Mouse (Mus musculus) forebrain, embryonic 10.5 days (tissue): ENCODE data around the gene Nap1l1. TPM values are rescaled to one million over a fixed set of nuclear protein-coding genes. Genes with fewer than 3 reads are reported as not detected.

Source experiments
- DNase-seq: peaks from one replicate; pipeline ENCODE4 v3.0.0-alpha.2; 2017; ENCODE audit warnings: low spot score; ENCODE audit errors: extremely low spot score
- H3K27ac ChIP-seq: fragments of 300-500 bp; sonication (generic); 2 replicates; pipeline ENCODE4 v1.5.1; 2016; ENCODE audit warnings: mild to moderate bottlenecking
- H3K27me3 ChIP-seq: fragments of 300-500 bp; sonication (generic); 2 replicates; pipeline ENCODE4 v1.6.1; 2016; ENCODE audit warnings: mild to moderate bottlenecking; ENCODE audit not compliant: poor library complexity, severe bottlenecking
- H3K36me3 ChIP-seq: fragments of 300-500 bp; sonication (generic); replicated peaks from 2 replicates; pipeline ENCODE4 v1.6.1; 2016; ENCODE audit warnings: mild to moderate bottlenecking, moderate library complexity
- H3K4me1 ChIP-seq: fragments of 300-500 bp; sonication (generic); 2 replicates; pipeline ENCODE4 v1.6.1; 2016
- H3K4me3 ChIP-seq: fragments of 300-500 bp; sonication (generic); 2 replicates; pipeline ENCODE4 v1.5.1; 2016; ENCODE audit warnings: mild to moderate bottlenecking, moderate library complexity
- H3K9me3 ChIP-seq: fragments of 300-500 bp; sonication (generic); 2 replicates; pipeline ENCODE4 v1.6.1; 2016; ENCODE audit warnings: mild to moderate bottlenecking, moderate library complexity
- WGBS: fragments of 180-500 bp; shearing (Covaris S2); methylation state at CpG from one replicate; pipeline ENCODE4 v1.1.7; 2016; 5-methylcytosine and 5-hydroxymethylcytosine counted together
- polyA plus RNA-seq: library from polyadenylated mRNA; unstranded; fragments of >200 nt; fragmentation: Nextera tagmentation; extraction: Ambion mirVana; gene quantifications from 2 replicates; pipeline ENCODE4 v1.2.1, GENCODE M21; 2016

The Nap1l1 gene
- polyA plus RNA-seq, 1 experiment from 2014 or later: 418 TPM

DNA sequence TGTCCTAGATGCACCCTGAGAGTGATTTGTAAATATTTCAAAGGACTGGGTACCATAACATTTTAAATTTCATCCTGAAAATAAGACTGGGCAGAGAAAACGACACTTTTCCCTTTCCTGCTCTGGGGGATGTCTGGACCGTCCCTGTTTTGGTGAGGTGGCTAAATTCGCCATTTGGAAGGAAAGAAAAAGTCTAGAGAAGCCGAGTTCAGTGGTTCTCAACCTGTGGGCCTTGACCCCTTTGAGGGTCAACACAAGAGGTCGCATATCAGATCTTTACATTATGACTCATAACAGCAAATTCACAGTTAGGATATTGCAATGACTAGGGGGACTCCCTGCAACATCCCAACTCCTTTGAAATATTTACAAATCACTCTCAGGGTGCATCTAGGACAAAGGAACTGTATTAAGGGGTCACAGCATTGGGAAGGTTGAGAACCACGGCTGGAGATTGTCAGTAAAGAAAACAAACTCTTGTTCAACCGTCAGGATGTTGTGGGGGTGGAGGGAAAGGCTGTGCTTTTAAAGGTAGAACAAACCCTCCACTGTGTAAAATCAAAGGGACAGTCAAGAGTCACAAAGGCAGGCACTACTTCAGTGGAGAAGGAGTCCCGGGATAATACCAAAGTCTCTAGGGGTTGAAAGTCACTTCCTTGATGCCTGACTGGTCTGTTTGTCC is 36.2 kb downstream of the Nap1l1 start:
- Histone ChIP-seq H3K4me3 (peak overlapping the region; percentile 86), H3K27ac (peak overlapping the region; percentile 48; the same call in 1 of the 2 replicates), H3K9me3 (no peaks in the 10 kb centered on the region), H3K4me1 (peaks cover 56% of the 10 kb centered on the region), H3K36me3 (no peaks in the 10 kb centered on the region), H3K27me3 (peaks cover 21% of the 10 kb centered on the region; the same call in 1 of the 2 replicates)
- no peak for DNase-seq
- 21% methylated on average over 8 of the region's 8 CpGs for WGBS

DNA sequence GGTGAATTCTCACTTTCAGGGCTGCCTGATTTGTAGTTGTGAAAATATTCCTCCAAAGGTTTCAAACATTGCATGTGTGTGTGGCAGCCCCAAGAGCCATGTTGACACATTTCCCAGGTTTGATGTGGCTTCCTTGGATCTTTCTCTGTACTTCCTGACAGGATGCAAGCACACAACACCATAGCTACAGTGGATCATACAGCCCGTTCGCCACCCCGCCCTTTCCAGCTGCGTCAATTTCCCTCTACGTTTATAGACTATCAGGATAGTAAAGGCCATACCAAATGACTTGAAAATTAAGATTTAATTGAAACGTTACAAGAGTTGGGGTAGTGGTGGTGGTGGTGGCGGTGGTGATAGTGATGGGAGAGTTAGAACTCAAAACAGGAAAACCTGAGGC is 37.0 kb downstream of the Nap1l1 start:
- H3K4me3 ChIP-seq: no peak overlapping the region
- no peaks in the 10 kb centered on the region for H3K9me3 ChIP-seq
- 84% methylated on average over 7 of the region's 7 CpGs for WGBS
- no peaks in the 10 kb centered on the region for H3K36me3 ChIP-seq
- H3K27me3 ChIP-seq: peaks cover 21% of the 10 kb centered on the region; the same call in 1 of the 2 replicates
- no peak for DNase-seq
- H3K4me1 ChIP-seq: peaks cover 56% of the 10 kb centered on the region
- no peak overlapping the region for H3K27ac ChIP-seq

DNA sequence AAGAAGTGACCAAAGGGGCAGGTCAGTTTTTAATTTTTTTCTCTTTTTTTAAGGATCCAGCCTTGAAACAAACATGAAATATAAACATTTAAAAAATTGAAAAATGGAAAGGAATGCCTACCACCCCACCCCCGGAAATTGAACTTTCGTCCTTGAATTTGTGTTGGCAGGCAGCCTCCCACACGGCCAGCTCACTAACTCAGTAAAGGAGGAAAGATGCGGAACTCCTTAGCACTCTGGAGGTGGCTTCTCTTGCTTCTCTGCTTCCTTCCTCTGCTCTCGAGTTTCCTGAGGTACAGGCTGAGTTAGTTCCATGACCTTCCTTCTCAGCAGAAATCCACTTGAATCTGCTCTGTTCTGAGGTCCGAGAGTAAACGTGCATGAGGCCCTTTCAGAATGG is 37.8 kb downstream of the Nap1l1 start:
- Histone ChIP-seq H3K9me3 (no peaks in the 10 kb centered on the region), H3K27me3 (peaks cover 17% of the 10 kb centered on the region; the same call in 1 of the 2 replicates), H3K4me1 (peaks cover 50% of the 10 kb centered on the region), H3K27ac (no peak overlapping the region), H3K36me3 (no peaks in the 10 kb centered on the region), H3K4me3 (no peak overlapping the region)
- WGBS: 59% methylated on average over 7 of the region's 7 CpGs
- no peak for DNase-seq

DNA sequence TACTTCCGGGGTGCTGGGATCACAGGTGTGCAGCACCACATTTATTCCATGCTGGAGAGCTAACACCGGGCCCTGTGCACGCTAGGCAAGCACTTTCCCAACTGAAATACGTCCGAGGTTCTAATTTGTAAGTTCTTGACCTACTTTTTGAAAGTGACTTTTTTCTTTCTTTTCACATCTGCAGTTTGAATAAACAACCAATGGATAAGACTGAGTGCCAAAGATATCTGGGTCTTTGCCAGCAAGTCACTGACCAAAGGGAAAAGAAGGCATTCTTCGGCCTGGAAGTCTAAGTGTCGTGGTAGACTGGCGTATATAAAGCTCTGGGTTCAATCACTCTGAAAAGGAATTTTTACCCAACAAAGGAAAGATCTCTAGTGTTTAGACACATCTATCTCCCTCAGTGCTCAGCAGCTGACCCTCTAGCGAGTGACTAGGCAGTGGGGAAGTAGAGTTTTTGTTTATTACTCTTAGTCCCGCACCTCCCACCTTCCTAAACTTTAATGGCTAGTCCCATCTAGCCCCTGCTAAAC is 39.1 kb downstream of the Nap1l1 start:
- Histone ChIP-seq H3K27me3 (peaks cover 17% of the 10 kb centered on the region; the same call in 1 of the 2 replicates), H3K4me1 (peaks cover 37% of the 10 kb centered on the region), H3K9me3 (no peaks in the 10 kb centered on the region), H3K27ac (no peak overlapping the region), H3K36me3 (no peaks in the 10 kb centered on the region), H3K4me3 (no peak overlapping the region)
- 92% methylated on average over 10 of the region's 10 CpGs for WGBS
- DNase-seq: no peak

DNA sequence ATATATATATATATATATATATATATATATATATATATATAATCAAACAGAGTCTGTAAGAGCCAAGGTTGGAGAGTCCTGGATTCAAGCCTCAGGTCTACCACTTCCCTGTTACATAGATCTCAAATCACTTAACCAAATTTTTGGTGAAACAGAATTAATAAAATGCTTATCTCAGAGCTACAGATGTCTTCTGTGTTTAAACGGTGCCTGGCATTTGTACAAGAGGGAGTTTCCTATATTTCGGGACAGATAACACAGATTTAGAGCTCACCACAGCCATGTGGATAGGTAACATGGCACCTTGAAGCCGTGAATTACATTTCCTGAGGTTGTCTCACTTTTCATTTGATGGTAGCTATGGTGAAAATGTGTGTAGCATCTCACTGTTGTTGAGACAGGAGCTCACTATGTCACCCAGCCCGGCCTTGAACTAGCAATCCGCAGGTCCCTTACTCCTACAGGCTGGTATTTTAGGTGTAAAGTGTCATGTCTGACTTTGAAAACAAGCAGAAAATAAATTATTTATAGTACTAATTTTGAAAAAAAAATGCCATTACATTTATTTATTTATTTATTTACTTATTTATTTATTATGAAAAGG is 41.4 kb downstream of the Nap1l1 start:
- no peak for DNase-seq
- Histone ChIP-seq H3K4me1 (peaks cover 15% of the 10 kb centered on the region), H3K36me3 (no peaks in the 10 kb centered on the region), H3K27ac (no peak overlapping the region), H3K27me3 (peaks cover 8% of the 10 kb centered on the region; the same call in 1 of the 2 replicates), H3K4me3 (no peak overlapping the region), H3K9me3 (no peaks in the 10 kb centered on the region)
- 93% methylated on average over 5 of the region's 5 CpGs for WGBS

DNA sequence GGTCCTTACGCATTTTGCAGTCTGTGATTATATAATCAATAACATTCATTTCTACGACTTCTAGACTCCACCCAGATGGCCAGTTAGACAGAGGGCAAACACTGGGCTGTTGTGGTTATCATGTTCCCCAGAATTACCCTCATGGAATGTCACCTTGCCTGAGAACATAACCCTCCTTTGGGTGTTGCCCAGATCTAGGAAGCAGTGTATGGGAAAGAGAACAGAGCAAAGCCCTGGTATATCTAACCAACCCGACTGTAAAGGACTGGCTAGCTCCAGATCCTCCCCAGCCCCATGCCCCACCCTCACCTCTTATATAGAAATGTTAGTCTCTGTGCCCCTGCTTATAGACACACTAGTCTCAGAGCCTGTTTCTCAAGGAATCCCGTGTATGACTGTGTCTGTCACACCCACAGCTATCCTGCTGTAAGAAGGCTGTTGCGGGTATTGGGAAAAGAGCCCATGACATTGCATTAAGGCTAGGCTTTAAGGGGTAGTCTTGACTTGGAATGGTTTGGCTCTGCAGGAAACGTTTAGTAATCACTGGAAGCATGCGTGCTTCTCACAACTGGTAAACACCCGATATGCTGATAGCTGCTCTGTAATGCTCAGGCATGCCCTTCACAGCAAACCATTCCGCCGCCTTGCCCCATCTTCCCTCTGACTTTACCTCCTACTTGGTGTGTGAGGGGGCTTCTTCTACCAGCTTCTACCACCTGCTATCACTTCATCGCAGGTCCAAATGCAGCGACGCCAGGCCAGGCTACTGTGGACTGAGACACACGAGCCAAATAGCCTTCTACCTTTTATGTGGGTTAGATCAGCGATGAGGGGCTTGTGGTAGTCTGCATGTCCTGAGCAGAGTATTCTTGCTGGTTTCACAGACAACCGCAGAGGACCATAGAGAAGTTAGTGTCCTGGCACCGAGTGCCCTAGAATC is 42.3 kb downstream of the Nap1l1 start:
- Histone ChIP-seq H3K9me3 (no peaks in the 10 kb centered on the region), H3K4me1 (peaks cover 21% of the 10 kb centered on the region), H3K36me3 (no peaks in the 10 kb centered on the region), H3K4me3 (no peak overlapping the region), H3K27ac (no peak overlapping the region), H3K27me3 (no peaks in the 10 kb centered on the region)
- WGBS: 91% methylated on average over 17 of the region's 17 CpGs
- no peak for DNase-seq

DNA sequence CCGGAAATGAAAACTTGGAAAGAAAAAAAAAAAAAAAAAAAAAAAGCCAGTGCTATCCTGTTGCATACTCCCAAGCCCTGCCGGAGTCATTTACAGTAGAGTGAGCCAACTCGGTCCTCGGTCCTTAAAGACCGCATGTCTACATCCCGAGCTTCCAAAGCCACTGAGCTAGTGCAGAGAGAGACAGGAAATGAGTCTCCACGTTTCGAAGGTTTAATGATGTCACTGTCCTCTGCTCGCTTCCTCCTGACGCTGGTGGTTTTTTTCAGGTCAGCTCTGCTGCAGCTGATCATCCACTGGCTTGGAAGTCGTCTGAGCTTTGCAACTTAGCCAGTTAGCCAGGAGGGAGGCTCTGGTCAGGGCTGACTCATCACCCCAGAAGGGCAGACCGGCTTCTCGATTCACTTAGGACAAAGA is 43.2 kb downstream of the Nap1l1 start:
- 69% methylated on average over 13 of the region's 13 CpGs for WGBS
- Histone ChIP-seq H3K4me3 (no peak overlapping the region), H3K4me1 (peaks cover 18% of the 10 kb centered on the region), H3K9me3 (no peaks in the 10 kb centered on the region), H3K27me3 (no peaks in the 10 kb centered on the region), H3K36me3 (no peaks in the 10 kb centered on the region), H3K27ac (no peak overlapping the region)
- DNase-seq: no peak

DNA sequence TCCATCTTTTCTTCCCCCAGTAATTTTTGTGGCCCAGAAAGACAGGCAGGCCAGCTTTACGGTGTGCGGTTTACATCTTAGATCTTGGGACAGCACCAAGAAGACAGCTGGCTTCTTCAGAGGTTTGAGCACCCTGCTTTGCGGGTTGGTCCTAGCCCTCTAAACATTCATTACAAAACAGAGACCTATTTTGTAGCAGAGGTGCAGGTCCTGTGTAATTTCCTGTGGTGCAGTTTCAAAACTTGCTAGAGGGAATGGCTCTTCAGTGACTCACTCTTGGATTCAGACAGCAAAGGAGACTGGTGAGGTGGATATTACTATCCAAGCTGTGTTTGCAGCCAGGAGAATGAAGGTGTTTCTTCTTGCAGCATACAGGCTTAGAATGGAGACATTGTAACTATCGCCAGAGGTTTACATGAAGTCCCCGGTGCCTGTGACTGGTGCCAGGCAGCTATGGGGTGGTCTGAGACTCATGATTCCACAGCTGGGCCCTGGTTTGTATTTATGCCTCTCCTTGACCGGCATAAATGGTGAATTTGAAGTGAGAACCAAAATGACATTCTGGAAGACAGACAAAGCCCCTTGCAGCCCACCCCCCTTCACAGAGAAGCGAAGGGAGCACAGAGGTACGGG is 43.9 kb downstream of the Nap1l1 start:
- H3K9me3 ChIP-seq: no peaks in the 10 kb centered on the region
- no peaks in the 10 kb centered on the region for H3K27me3 ChIP-seq
- H3K36me3 ChIP-seq: no peaks in the 10 kb centered on the region
- no peak overlapping the region for H3K4me3 ChIP-seq
- H3K27ac ChIP-seq: no peak overlapping the region
- no peak for DNase-seq
- 90% methylated on average over 8 of the region's 8 CpGs for WGBS
- H3K4me1 ChIP-seq: peaks cover 20% of the 10 kb centered on the region

DNA sequence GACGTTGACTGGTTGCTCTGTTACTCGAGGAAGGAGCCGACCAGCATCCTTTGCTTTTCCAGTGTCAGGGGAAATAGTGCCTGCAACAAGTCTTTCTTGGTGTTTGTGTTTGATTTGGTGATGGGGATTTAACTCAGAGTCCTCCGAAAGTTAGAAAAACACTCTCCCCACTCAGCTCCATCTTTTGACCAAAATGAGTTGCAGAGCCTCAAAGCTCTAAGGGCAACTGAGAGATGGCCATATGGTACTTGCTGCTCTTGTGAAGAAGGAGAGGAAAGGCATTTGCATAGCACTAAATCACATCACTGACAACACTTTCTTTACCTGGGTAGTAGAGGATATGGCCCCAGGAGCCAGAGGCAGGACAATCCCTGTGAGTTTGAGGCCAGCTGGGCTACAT is 45.3 kb downstream of the Nap1l1 start:
- H3K27me3 ChIP-seq: no peaks in the 10 kb centered on the region
- H3K4me3 ChIP-seq: no peak overlapping the region
- DNase-seq: no peak
- H3K9me3 ChIP-seq: no peaks in the 10 kb centered on the region
- 86% methylated on average over 4 of the region's 4 CpGs for WGBS
- H3K4me1 ChIP-seq: peaks cover 24% of the 10 kb centered on the region
- no peaks in the 10 kb centered on the region for H3K36me3 ChIP-seq
- no peak overlapping the region for H3K27ac ChIP-seq

DNA sequence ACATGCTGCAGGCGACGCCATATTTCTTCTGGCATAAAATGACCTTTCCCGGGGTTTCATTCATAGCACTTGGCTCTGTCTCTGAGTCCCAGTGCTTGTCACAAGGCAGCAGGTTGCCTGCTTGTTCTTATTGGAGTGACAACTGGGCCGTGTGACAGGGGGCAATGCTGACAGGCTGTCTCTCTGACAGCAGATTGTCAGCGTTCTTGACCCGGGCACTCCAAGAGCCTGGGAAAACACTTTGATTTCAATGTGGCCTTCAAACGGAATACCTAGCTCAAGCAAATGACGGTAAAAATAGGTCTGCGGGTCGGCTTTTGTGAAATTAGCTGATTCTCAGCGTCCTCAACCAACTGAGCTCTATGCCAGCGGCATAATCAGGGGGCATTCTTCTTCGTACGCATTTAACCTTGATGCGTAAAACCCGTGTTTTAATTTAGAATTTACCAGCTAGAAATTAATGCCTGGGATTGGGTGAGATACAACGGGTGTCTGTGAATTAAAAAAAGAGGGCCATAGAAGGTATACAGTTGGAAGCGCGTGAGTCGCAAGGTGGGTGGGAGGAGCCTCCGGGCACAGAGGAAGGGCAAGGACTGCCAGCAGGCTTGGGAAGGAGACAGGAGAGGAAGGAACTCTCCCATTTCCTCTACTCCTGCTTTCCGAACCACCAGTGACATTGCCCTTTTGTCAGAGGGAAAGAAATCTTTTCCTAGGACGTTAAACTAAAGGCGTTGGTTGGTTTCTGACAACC is 46.8 kb downstream of the Nap1l1 start:
- peaks cover 30% of the 10 kb centered on the region for H3K4me1 ChIP-seq
- DNase-seq: no peak
- no peaks in the 10 kb centered on the region for H3K9me3 ChIP-seq
- 0 out of 2 replicates have a peak overlapping the region, but pooled peaks have one; percentile 15 for H3K27ac ChIP-seq
- WGBS: 56% methylated on average over 24 of the region's 24 CpGs
- H3K4me3 ChIP-seq: peak overlapping the region; percentile 22
- no peaks in the 10 kb centered on the region for H3K36me3 ChIP-seq
- no peaks in the 10 kb centered on the region for H3K27me3 ChIP-seq

DNA sequence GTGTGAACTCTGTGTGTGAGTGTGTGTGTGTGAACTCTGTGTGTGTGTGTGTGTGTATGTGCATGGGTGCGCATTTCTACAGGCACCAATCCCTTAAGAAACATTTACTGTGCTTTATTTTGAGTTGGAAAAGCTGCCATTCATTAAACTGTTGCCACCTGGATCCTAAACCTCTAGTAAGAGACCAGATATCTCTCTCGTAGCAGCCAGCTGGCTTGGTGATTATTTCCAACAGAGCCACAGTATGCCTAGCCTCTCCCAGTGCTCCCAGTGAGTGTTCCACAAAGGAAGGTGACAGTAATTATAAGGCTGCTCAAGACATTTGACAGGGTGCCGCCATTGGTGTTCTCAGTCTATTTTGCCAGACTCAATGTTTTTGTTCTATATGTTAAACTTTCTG is 47.6 kb downstream of the Nap1l1 start:
- Histone ChIP-seq H3K4me3 (no peak overlapping the region), H3K27ac (no peak overlapping the region), H3K9me3 (no peaks in the 10 kb centered on the region), H3K4me1 (peaks cover 30% of the 10 kb centered on the region), H3K36me3 (no peaks in the 10 kb centered on the region), H3K27me3 (no peaks in the 10 kb centered on the region)
- 68% methylated on average over 3 of the region's 3 CpGs for WGBS
- no peak for DNase-seq

DNA sequence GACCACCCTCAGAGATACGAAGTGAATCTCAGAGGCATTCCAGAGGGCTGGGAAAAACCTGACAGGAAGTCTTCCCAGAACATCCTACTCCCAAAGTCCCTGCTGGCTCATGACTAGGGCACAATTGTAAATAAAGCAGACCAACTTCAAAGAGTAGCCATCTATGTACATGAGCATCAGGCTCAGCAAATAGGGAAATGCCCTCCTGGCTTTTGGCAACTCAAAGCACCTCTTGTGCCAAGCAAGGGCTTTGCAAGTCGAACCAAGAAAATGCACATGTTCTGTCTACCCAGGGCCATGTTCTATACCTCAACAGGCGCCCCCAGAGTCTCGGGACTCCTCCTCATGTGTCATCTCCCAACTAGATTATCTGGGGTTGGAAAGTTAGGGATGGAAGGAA is 48.6 kb downstream of the Nap1l1 start:
- H3K4me1 ChIP-seq: peaks cover 30% of the 10 kb centered on the region
- H3K27ac ChIP-seq: no peak overlapping the region

More for the DNA sequence above, 48.6 kb downstream of the Nap1l1 start:
- Histone ChIP-seq H3K36me3 (no peaks in the 10 kb centered on the region), H3K27me3 (no peaks in the 10 kb centered on the region), H3K9me3 (no peaks in the 10 kb centered on the region), H3K4me3 (no peak overlapping the region)
- no peak for DNase-seq
- 64% methylated on average over 4 of the region's 4 CpGs for WGBS
